Mouse (Mus musculus) liver, adult 2 months (tissue): ENCODE results near the gene Fn1.

Experiments used
- CTCF ChIP-seq: fragments of 200-500 bp; IDR thresholded peaks from 2 replicates; pipeline ENCODE4 v1.5.1; 2011; ENCODE audit warnings: low read depth, low read length, control low read depth
- POLR2A ChIP-seq: fragments of 200-500 bp; IDR thresholded peaks from 2 replicates; pipeline ENCODE4 v1.6.1; 2011; ENCODE audit warnings: low read length, control low read depth; ENCODE audit not compliant: insufficient read depth; ENCODE audit errors: extremely low read depth

GRCm38 (mm10) chr1:71614545-71615246 is 38.3 kb downstream of the Fn1 start:
- no peak for TF ChIP-seq CTCF
- TF ChIP-seq POLR2A = no peak
